Mouse (Mus musculus): ENCODE results near the gene Scnn1a. TPM values are rescaled to one million over a fixed set of nuclear protein-coding genes. Genes with fewer than 3 reads are reported as not detected.

Gene Scnn1a
- polyA plus RNA-seq, 1 experiment from 2014 or later: 1.00 TPM

- ATAC-seq (ENCODE audit: insufficient number of reproducible peaks, insufficient read depth, low FRiP score, low read depth): no peak
- H3K4me3 ChIP-seq (ENCODE audit: control insufficient read depth in 1 of 2, insufficient read depth in 1 of 2, low read depth in 1 of 2, low read length in 2 of 2): no peak overlapping the region
- peaks cover 56% of the 10 kb centered on the region for H3K36me3 ChIP-seq (ENCODE audit: control insufficient read depth, insufficient read depth, low read length)
These were observed 11.1 kb upstream of the Scnn1a start for GRCm38 (mm10) chr6:125309406-125309805.

GRCm38 (mm10) chr6:125312171-125312570 is 8.3 kb upstream of the Scnn1a start:
- Histone ChIP-seq H3K9me3 (ENCODE audit: control insufficient read depth, low read length) (no peaks in the 10 kb centered on the region), H3K4me3 (ENCODE audit: control insufficient read depth in 1 of 2, insufficient read depth in 1 of 2, low read depth in 1 of 2, low read length in 2 of 2) (peak overlapping the region; percentile 62 to 68), H3K4me2 (ENCODE audit: low read length) (peak overlapping the region; percentile 74), H3K27me3 (ENCODE audit: control insufficient read depth, insufficient read depth, low read length) (no peaks in the 10 kb centered on the region), H3K4me1 (ENCODE audit: control insufficient read depth in 2 of 2, insufficient read depth in 2 of 2, low read length in 2 of 2) (peaks cover 21 to 29% of the 10 kb centered on the region in 2 experiments), H3K9ac (ENCODE audit: low read length) (peak overlapping the region; percentile 94), H3K36me3 (ENCODE audit: control insufficient read depth, insufficient read depth, low read length) (peaks cover 44% of the 10 kb centered on the region), H3K27ac (replicated peaks in 1 of 2; ENCODE audit: control insufficient read depth in 1 of 2, insufficient read depth in 1 of 2, low read depth in 2 of 2, low read length in 2 of 2) (no peak overlapping the region)
- 76% methylated on average over 9 of the region's 9 CpGs for WGBS
- no peak for ATAC-seq (ENCODE audit: insufficient number of reproducible peaks, insufficient read depth, low FRiP score, low read depth)

More at GRCm38 (mm10) chr6:125309406-125309805, 11.1 kb upstream of the Scnn1a start:
- Histone ChIP-seq H3K9me3 (ENCODE audit: control insufficient read depth, low read length) (no peaks in the 10 kb centered on the region), H3K4me1 (ENCODE audit: control insufficient read depth in 2 of 2, insufficient read depth in 2 of 2, low read length in 2 of 2) (peaks cover 18 to 28% of the 10 kb centered on the region in 2 experiments), H3K27me3 (ENCODE audit: control insufficient read depth, insufficient read depth, low read length) (no peaks in the 10 kb centered on the region), H3K4me2 (ENCODE audit: low read length) (0 out of 2 replicates have a peak overlapping the region, but pooled peaks have one; percentile 2), H3K27ac (replicated peaks in 1 of 2; ENCODE audit: control insufficient read depth in 1 of 2, insufficient read depth in 1 of 2, low read depth in 2 of 2, low read length in 2 of 2) (no peak overlapping the region), H3K9ac (ENCODE audit: low read length) (no peak overlapping the region)
- 47% methylated on average over 5 of the region's 5 CpGs for WGBS

GRCm38 (mm10) chr6:125312581-125313355 is 7.7 kb upstream of the Scnn1a start:
- 41% methylated on average over 22 of the region's 22 CpGs for WGBS

GRCm38 (mm10) chr6:125313546-125314230 is 6.8 kb upstream of the Scnn1a start, which contains the start of gene Ltbr:
Gene Ltbr, minus strand, starts transcription at chr6:125313885.
- WGBS: 1% methylated on average over 44 of the region's 46 CpGs
- Histone ChIP-seq H3K4me3 (ENCODE audit: control insufficient read depth in 1 of 2, insufficient read depth in 1 of 2, low read depth in 1 of 2, low read length in 2 of 2) (peak within 1 kb of the TSS; percentile 62 to 68), H3K9me3 (ENCODE audit: control insufficient read depth, low read length) (no peaks in the 10 kb centered on the region), H3K27ac (replicated peaks in 1 of 2; ENCODE audit: control insufficient read depth in 1 of 2, insufficient read depth in 1 of 2, low read depth in 2 of 2, low read length in 2 of 2) (peak within 1 kb of the TSS; percentile 46 to 73), H3K27me3 (ENCODE audit: control insufficient read depth, insufficient read depth, low read length) (no peaks in the 10 kb centered on the region), H3K9ac (ENCODE audit: low read length) (peak within 1 kb of the TSS; percentile 94), H3K36me3 (ENCODE audit: control insufficient read depth, insufficient read depth, low read length) (peaks cover 31% of the 10 kb centered on the region), H3K4me2 (ENCODE audit: low read length) (peak within 1 kb of the TSS; percentile 74), H3K4me1 (ENCODE audit: control insufficient read depth in 2 of 2, insufficient read depth in 2 of 2, low read length in 2 of 2) (peaks cover 24 to 32% of the 10 kb centered on the region in 2 experiments)
- ATAC-seq (ENCODE audit: insufficient number of reproducible peaks, insufficient read depth, low FRiP score, low read depth): peak; percentile 82

More at GRCm38 (mm10) chr6:125312581-125313355, 7.7 kb upstream of the Scnn1a start:
- Histone ChIP-seq H3K9me3 (ENCODE audit: control insufficient read depth, low read length) (no peaks in the 10 kb centered on the region), H3K4me3 (ENCODE audit: control insufficient read depth in 1 of 2, insufficient read depth in 1 of 2, low read depth in 1 of 2, low read length in 2 of 2) (peak overlapping the region; percentile 62 to 68), H3K27me3 (ENCODE audit: control insufficient read depth, insufficient read depth, low read length) (no peaks in the 10 kb centered on the region), H3K27ac (replicated peaks in 1 of 2; ENCODE audit: control insufficient read depth in 1 of 2, insufficient read depth in 1 of 2, low read depth in 2 of 2, low read length in 2 of 2) (peak overlapping the region; percentile 46 to 73), H3K4me2 (ENCODE audit: low read length) (peak overlapping the region; percentile 74), H3K36me3 (ENCODE audit: control insufficient read depth, insufficient read depth, low read length) (peaks cover 40% of the 10 kb centered on the region), H3K9ac (ENCODE audit: low read length) (peak overlapping the region; percentile 94), H3K4me1 (ENCODE audit: control insufficient read depth in 2 of 2, insufficient read depth in 2 of 2, low read length in 2 of 2) (peaks cover 24 to 32% of the 10 kb centered on the region in 2 experiments)
- no peak for ATAC-seq (ENCODE audit: insufficient number of reproducible peaks, insufficient read depth, low FRiP score, low read depth)

- H3K4me1 ChIP-seq (ENCODE audit: control insufficient read depth in 2 of 2, insufficient read depth in 2 of 2, low read length in 2 of 2): peaks cover 24 to 30% of the 10 kb centered on the region in 2 experiments
These were observed 6.3 kb upstream of the Scnn1a start for GRCm38 (mm10) chr6:125314231-125314563.

GRCm38 (mm10) chr6:125314746-125315145 is 5.7 kb upstream of the Scnn1a start:
- Histone ChIP-seq H3K4me3 (ENCODE audit: control insufficient read depth in 1 of 2, insufficient read depth in 1 of 2, low read depth in 1 of 2, low read length in 2 of 2) (no peak overlapping the region), H3K36me3 (ENCODE audit: control insufficient read depth, insufficient read depth, low read length) (peaks cover 21% of the 10 kb centered on the region), H3K4me2 (ENCODE audit: low read length) (no peak overlapping the region), H3K27ac (replicated peaks in 1 of 2; ENCODE audit: control insufficient read depth in 1 of 2, insufficient read depth in 1 of 2, low read depth in 2 of 2, low read length in 2 of 2) (no peak overlapping the region), H3K4me1 (ENCODE audit: control insufficient read depth in 2 of 2, insufficient read depth in 2 of 2, low read length in 2 of 2) (peaks cover 24 to 28% of the 10 kb centered on the region in 2 experiments), H3K9ac (ENCODE audit: low read length) (no peak overlapping the region), H3K27me3 (ENCODE audit: control insufficient read depth, insufficient read depth, low read length) (peaks cover 3% of the 10 kb centered on the region), H3K9me3 (ENCODE audit: control insufficient read depth, low read length) (no peaks in the 10 kb centered on the region)
- ATAC-seq (ENCODE audit: insufficient number of reproducible peaks, insufficient read depth, low FRiP score, low read depth): no peak
- WGBS: 81% methylated on average over 6 of the region's 6 CpGs

More at GRCm38 (mm10) chr6:125314231-125314563, 6.3 kb upstream of the Scnn1a start:
- peak overlapping the region; percentile 74 for H3K4me2 ChIP-seq (ENCODE audit: low read length)
- H3K36me3 ChIP-seq (ENCODE audit: control insufficient read depth, insufficient read depth, low read length): peaks cover 26% of the 10 kb centered on the region
- no peaks in the 10 kb centered on the region for H3K9me3 ChIP-seq (ENCODE audit: control insufficient read depth, low read length)
- peak overlapping the region; percentile 62 to 68 for H3K4me3 ChIP-seq (ENCODE audit: control insufficient read depth in 1 of 2, insufficient read depth in 1 of 2, low read depth in 1 of 2, low read length in 2 of 2)
- ATAC-seq (ENCODE audit: insufficient number of reproducible peaks, insufficient read depth, low FRiP score, low read depth): 0 out of 2 replicates have a peak, but pooled peaks have one; percentile 4
- peak overlapping the region; percentile 4 to 73; a peak in 3 of 4 replicates for H3K27ac ChIP-seq (replicated peaks in 1 of 2; ENCODE audit: control insufficient read depth in 1 of 2, insufficient read depth in 1 of 2, low read depth in 2 of 2, low read length in 2 of 2)
- peak overlapping the region; percentile 94 for H3K9ac ChIP-seq (ENCODE audit: low read length)
- WGBS: 58% methylated on average over 7 of the region's 7 CpGs
- H3K27me3 ChIP-seq (ENCODE audit: control insufficient read depth, insufficient read depth, low read length): no peaks in the 10 kb centered on the region

- Histone ChIP-seq H3K9ac (ENCODE audit: low read length) (no peak overlapping the region), H3K27me3 (ENCODE audit: control insufficient read depth, insufficient read depth, low read length) (peaks cover 26% of the 10 kb centered on the region), H3K9me3 (ENCODE audit: control insufficient read depth, low read length) (no peaks in the 10 kb centered on the region), H3K4me2 (ENCODE audit: low read length) (no peak overlapping the region), H3K4me3 (ENCODE audit: control insufficient read depth in 1 of 2, insufficient read depth in 1 of 2, low read depth in 1 of 2, low read length in 2 of 2) (no peak overlapping the region), H3K36me3 (ENCODE audit: control insufficient read depth, insufficient read depth, low read length) (no peaks in the 10 kb centered on the region; the same call in 1 of the 2 replicates), H3K4me1 (ENCODE audit: control insufficient read depth in 2 of 2, insufficient read depth in 2 of 2, low read length in 2 of 2) (peaks cover 20 to 23% of the 10 kb centered on the region in 2 experiments), H3K27ac (replicated peaks in 1 of 2; ENCODE audit: control insufficient read depth in 1 of 2, insufficient read depth in 1 of 2, low read depth in 2 of 2, low read length in 2 of 2) (no peak overlapping the region)
- 17% methylated on average over 7 of the region's 7 CpGs for WGBS
- no peak for ATAC-seq (ENCODE audit: insufficient number of reproducible peaks, insufficient read depth, low FRiP score, low read depth)
These were observed 3.4 kb upstream of the Scnn1a start for GRCm38 (mm10) chr6:125317077-125317476.
